Mouse (Mus musculus): ENCODE data around the gene Lamc1.
"Not testable (repeated sequence)": the region's sequence is repeated elsewhere in the genome, so short reads cannot be mapped to it uniquely, and the experiment has no call there.

The Lamc1 gene

GRCm38 (mm10) chr1:153332444-153333295, at the start of gene Lamc1:
Gene Lamc1, minus strand, starts transcription at chr1:153332786.
- DNase-seq (ENCODE audit: low read depth, low spot score), result peak; percentile 94

- DNase-seq (ENCODE audit: low read depth, low spot score), result no peak
Observed at GRCm38 (mm10) chr1:153380746-153381282, 48.2 kb upstream of the Lamc1 start.

- DNase-seq (ENCODE audit: low read depth, low spot score), result no peak
Observed at GRCm38 (mm10) chr1:153379832-153380231, 47.2 kb upstream of the Lamc1 start.

GRCm38 (mm10) chr1:153378587-153378986, 46.0 kb upstream of the Lamc1 start:
- no peak for DNase-seq (ENCODE audit: low read depth, low spot score)

GRCm38 (mm10) chr1:153376446-153376845, 43.9 kb upstream of the Lamc1 start:
- no peak for DNase-seq (ENCODE audit: low read depth, low spot score)

- DNase-seq (ENCODE audit: low read depth, low spot score), result no peak
Observed at GRCm38 (mm10) chr1:153374136-153374535, 41.5 kb upstream of the Lamc1 start.

- DNase-seq (ENCODE audit: low read depth, low spot score), result no peak
Observed at GRCm38 (mm10) chr1:153371846-153372245, 39.3 kb upstream of the Lamc1 start.

- DNase-seq (ENCODE audit: low read depth, low spot score), result no peak
Observed at GRCm38 (mm10) chr1:153369011-153369410, 36.4 kb upstream of the Lamc1 start.

GRCm38 (mm10) chr1:153367048-153367447, 34.5 kb upstream of the Lamc1 start:
- no peak for DNase-seq (ENCODE audit: low read depth, low spot score)

GRCm38 (mm10) chr1:153361926-153362325, 29.3 kb upstream of the Lamc1 start:
- DNase-seq (ENCODE audit: low read depth, low spot score), result no peak

GRCm38 (mm10) chr1:153360556-153360955, 28.0 kb upstream of the Lamc1 start:
- DNase-seq (ENCODE audit: low read depth, low spot score), result no peak

- DNase-seq (ENCODE audit: low read depth, low spot score), result no peak
Observed at GRCm38 (mm10) chr1:153357218-153357617, 24.6 kb upstream of the Lamc1 start.

GRCm38 (mm10) chr1:153354466-153354865, 21.9 kb upstream of the Lamc1 start:
- DNase-seq (ENCODE audit: low read depth, low spot score), result no peak

GRCm38 (mm10) chr1:153353736-153354430, 21.3 kb upstream of the Lamc1 start:
- DNase-seq (ENCODE audit: low read depth, low spot score), result no peak

- DNase-seq (ENCODE audit: low read depth, low spot score), result no peak
Observed at GRCm38 (mm10) chr1:153351034-153351433, 18.4 kb upstream of the Lamc1 start.

- DNase-seq (ENCODE audit: low read depth, low spot score), result no peak
Observed at GRCm38 (mm10) chr1:153347726-153348125, 15.1 kb upstream of the Lamc1 start.

GRCm38 (mm10) chr1:153347040-153347439, 14.5 kb upstream of the Lamc1 start:
- no peak for DNase-seq (ENCODE audit: low read depth, low spot score)

GRCm38 (mm10) chr1:153345699-153346291, 13.2 kb upstream of the Lamc1 start:
- DNase-seq (ENCODE audit: low read depth, low spot score), result no peak

- no peak for DNase-seq (ENCODE audit: low read depth, low spot score)
Observed at GRCm38 (mm10) chr1:153345002-153345401, 12.4 kb upstream of the Lamc1 start.

GRCm38 (mm10) chr1:153335451-153335850, 2.9 kb upstream of the Lamc1 start:
- not testable (repeated sequence) for DNase-seq (ENCODE audit: low read depth, low spot score)

GRCm38 (mm10) chr1:153333296-153334121, 923 bp upstream of the Lamc1 start:
- DNase-seq (ENCODE audit: low read depth, low spot score), result no peak

Data from mesoderm, embryonic 11.5 days (tissue).